Mouse (Mus musculus): ENCODE measurements around the gene Esyt2.

DNA sequence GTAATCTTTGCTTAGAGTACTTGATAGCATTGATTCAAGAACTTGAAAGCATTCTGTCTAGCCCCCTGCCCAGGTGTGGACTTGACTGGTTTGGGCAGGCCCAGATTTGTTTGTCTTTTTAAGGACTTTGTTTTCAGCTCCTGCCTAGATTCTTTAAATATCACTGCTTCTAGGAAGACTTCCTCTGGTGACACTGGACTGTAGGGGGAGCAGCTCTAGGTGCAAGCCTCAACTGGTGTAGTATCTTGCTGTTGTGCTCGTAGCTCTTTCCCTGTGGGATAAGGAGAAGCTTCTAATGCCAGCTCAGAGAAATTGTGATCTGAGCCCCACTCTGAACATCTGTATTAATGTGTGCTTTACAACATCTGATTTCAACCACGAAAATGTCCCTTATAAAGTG lies 113.3 kb downstream of the Esyt2 start:
- TF ChIP-seq CTCF (IDR thresholded peaks at IDR 0.05), result no peak
- TF ChIP-seq EP300 (IDR thresholded peaks at IDR 0.05; ENCODE audit: insufficient read depth, low read depth, low read length), result no peak
- no peak for TF ChIP-seq POLR2A (IDR thresholded peaks at IDR 0.05; ENCODE audit: insufficient read depth, low read depth, low read length)
